Mouse (Mus musculus): ENCODE measurements at regions not wholly inside any gene's neighbourhood (a gene's known extent, or its start where the extent isn't known, plus 50 kb on each side); places are given as distances from the start of the nearest gene placed in this dataset.

- TF ChIP-seq CTCF (IDR thresholded peaks at IDR 0.05) = no peak
- Histone ChIP-seq H3K27me3 (ENCODE audit: insufficient read depth, low read length) (no peaks in the 10 kb centered on the region), H3K9me3 (ENCODE audit: low read length) (no peaks in the 10 kb centered on the region), H3K4me2 (ENCODE audit: low read depth, low read length, poor library complexity, severe bottlenecking) (no peak overlapping the region), H3K4me1 (ENCODE audit: insufficient read depth, low read length) (no peaks in the 10 kb centered on the region), H3K9ac (replicated peaks; ENCODE audit: low read length, poor library complexity, severe bottlenecking) (no peak overlapping the region), H3K4me3 (ENCODE audit: low read depth, low read length) (no peak overlapping the region), H3K36me3 (ENCODE audit: insufficient read depth, low read length) (no peaks in the 10 kb centered on the region), H3K27ac (ENCODE audit: low read depth, low read length) (no peak overlapping the region)
- DNase-seq (ENCODE audit: low spot score) (no peak), ATAC-seq (ENCODE audit: low FRiP score) (no peak)
- 81% methylated on average over 5 of the region's 5 CpGs for WGBS
Observed at GRCm38 (mm10) chr7:111150540-111150939, 67.7 kb upstream of the Eif4g2 start.

DNA sequence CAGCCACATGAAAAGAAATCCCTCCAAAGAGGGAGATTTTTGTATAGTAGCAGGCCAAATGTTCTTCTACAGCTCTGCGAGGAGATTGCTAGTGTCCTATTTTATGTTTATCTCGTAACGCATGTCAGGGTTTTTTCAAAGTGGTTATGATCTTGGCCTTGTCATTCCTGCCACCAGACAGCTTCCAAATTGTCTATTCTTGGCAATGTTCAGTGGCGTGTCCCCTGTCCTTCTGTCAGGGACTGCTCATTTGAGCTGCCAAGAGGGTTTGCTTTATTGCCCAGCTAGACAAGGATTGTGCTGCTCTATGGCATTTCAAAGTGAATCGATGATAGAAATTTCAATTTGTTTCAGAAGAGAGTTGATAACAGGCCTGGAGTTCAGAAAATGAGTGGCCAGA is 67.3 kb upstream of the Eif4g2 start:
- no peak overlapping the region for H3K27ac ChIP-seq (ENCODE audit: low read depth, low read length)
- DNase-seq (ENCODE audit: low spot score) (no peak), ATAC-seq (ENCODE audit: low FRiP score) (no peak)
- TF ChIP-seq CTCF (IDR thresholded peaks at IDR 0.05) = no peak
- 79% methylated on average over 5 of the region's 5 CpGs for WGBS
- no peaks in the 10 kb centered on the region for H3K36me3 ChIP-seq (ENCODE audit: insufficient read depth, low read length)
- no peaks in the 10 kb centered on the region for H3K4me1 ChIP-seq (ENCODE audit: insufficient read depth, low read length)
- no peaks in the 10 kb centered on the region for H3K27me3 ChIP-seq (ENCODE audit: insufficient read depth, low read length)
- no peak overlapping the region for H3K9ac ChIP-seq (replicated peaks; ENCODE audit: low read length, poor library complexity, severe bottlenecking)
- no peak overlapping the region for H3K4me3 ChIP-seq (ENCODE audit: low read depth, low read length)
- no peak overlapping the region for H3K4me2 ChIP-seq (ENCODE audit: low read depth, low read length, poor library complexity, severe bottlenecking)
- H3K9me3 ChIP-seq (ENCODE audit: low read length) = no peaks in the 10 kb centered on the region

DNA sequence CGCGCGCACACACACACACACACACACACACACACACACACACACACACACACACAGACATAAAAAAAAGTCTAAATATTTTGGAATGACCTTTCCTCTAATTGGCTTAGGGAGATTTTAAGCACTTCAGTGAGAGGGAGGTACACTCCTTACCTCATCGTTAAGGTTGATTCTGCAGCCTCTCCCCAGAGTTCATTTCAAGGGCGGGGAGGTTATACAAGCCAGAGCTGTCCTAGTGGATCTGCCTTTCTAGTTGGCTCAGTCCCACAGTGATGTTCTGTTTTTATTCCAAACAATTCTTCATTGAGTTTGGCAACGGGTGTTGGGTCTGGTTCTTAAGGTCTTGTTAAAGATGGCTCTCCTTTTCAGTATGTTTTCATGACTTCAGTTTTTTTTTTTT is 64.8 kb upstream of the Eif4g2 start:
- H3K27me3 ChIP-seq (ENCODE audit: insufficient read depth, low read length) = no peaks in the 10 kb centered on the region
- TF ChIP-seq CTCF (IDR thresholded peaks at IDR 0.05) = no peak
- DNase-seq (ENCODE audit: low spot score) (no peak), ATAC-seq (ENCODE audit: low FRiP score) (no peak)
- no peak overlapping the region for H3K4me2 ChIP-seq (ENCODE audit: low read depth, low read length, poor library complexity, severe bottlenecking)
- H3K9me3 ChIP-seq (ENCODE audit: low read length) = no peaks in the 10 kb centered on the region
- no peak overlapping the region for H3K9ac ChIP-seq (replicated peaks; ENCODE audit: low read length, poor library complexity, severe bottlenecking)
- H3K4me1 ChIP-seq (ENCODE audit: insufficient read depth, low read length) = no peaks in the 10 kb centered on the region
- H3K4me3 ChIP-seq (ENCODE audit: low read depth, low read length) = no peak overlapping the region
- no peaks in the 10 kb centered on the region for H3K36me3 ChIP-seq (ENCODE audit: insufficient read depth, low read length)
- no peak overlapping the region for H3K27ac ChIP-seq (ENCODE audit: low read depth, low read length)
- 87% methylated on average over 6 of the region's 6 CpGs for WGBS

DNA sequence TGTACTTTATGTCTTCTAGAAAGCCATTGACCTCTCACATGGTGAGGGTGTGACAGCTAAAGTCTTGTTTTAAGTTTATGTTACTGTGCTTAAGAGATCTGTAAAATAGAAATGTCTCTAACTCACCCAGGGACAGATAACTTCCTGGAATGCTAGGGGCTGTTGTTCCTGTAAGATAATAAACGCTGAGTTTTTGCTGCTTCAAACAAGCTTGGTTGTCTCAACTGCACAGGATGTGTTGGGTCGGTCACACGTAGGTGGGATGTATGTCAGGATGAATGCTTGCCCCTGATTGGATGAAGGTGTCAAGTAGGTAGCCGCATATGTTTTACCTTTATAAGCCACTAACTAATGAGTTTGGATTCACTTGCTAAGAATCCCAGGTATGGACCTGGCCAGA is 63.8 kb upstream of the Eif4g2 start:
- ATAC-seq (ENCODE audit: low FRiP score) (no peak), DNase-seq (ENCODE audit: low spot score) (no peak)
- no peak overlapping the region for H3K9ac ChIP-seq (replicated peaks; ENCODE audit: low read length, poor library complexity, severe bottlenecking)
- no peaks in the 10 kb centered on the region for H3K4me1 ChIP-seq (ENCODE audit: insufficient read depth, low read length)
- no peaks in the 10 kb centered on the region for H3K27me3 ChIP-seq (ENCODE audit: insufficient read depth, low read length)
- no peak overlapping the region for H3K4me2 ChIP-seq (ENCODE audit: low read depth, low read length, poor library complexity, severe bottlenecking)
- no peaks in the 10 kb centered on the region for H3K9me3 ChIP-seq (ENCODE audit: low read length)
- H3K27ac ChIP-seq (ENCODE audit: low read depth, low read length) = no peak overlapping the region
- H3K36me3 ChIP-seq (ENCODE audit: insufficient read depth, low read length) = no peaks in the 10 kb centered on the region
- no peak for TF ChIP-seq CTCF (IDR thresholded peaks at IDR 0.05)
- WGBS = 93% methylated on average over 4 of the region's 4 CpGs
- H3K4me3 ChIP-seq (ENCODE audit: low read depth, low read length) = no peak overlapping the region

DNA sequence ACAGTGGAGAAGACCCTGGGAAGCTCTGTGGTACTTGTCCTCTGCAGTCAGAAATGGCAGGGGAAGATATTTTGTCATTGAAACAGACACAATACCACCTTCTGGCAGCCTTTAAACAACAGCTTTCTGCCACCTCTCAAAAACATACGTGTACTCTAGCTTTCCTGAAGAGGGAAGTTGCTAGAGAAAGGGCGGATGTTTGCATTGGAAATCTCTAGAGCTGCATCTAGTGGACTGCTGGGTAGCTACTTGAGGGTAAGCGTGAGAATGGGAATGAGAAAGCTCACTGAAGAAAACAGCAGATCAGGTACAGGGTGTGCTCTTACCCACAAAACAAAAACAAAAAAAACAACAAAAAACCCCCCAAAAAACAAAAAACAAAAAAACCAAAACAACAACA is 61.4 kb upstream of the Eif4g2 start:
- ATAC-seq (ENCODE audit: low FRiP score) (no peak), DNase-seq (ENCODE audit: low spot score) (no peak)
- H3K4me1 ChIP-seq (ENCODE audit: insufficient read depth, low read length) = no peaks in the 10 kb centered on the region
- no peak overlapping the region for H3K27ac ChIP-seq (ENCODE audit: low read depth, low read length)
- WGBS = 69% methylated on average over 3 of the region's 3 CpGs
- H3K4me2 ChIP-seq (ENCODE audit: low read depth, low read length, poor library complexity, severe bottlenecking) = no peak overlapping the region
- no peaks in the 10 kb centered on the region for H3K36me3 ChIP-seq (ENCODE audit: insufficient read depth, low read length)
- no peak overlapping the region for H3K4me3 ChIP-seq (ENCODE audit: low read depth, low read length)
- H3K9ac ChIP-seq (replicated peaks; ENCODE audit: low read length, poor library complexity, severe bottlenecking) = no peak overlapping the region
- H3K9me3 ChIP-seq (ENCODE audit: low read length) = no peaks in the 10 kb centered on the region
- no peak for TF ChIP-seq CTCF (IDR thresholded peaks at IDR 0.05)
- H3K27me3 ChIP-seq (ENCODE audit: insufficient read depth, low read length) = no peaks in the 10 kb centered on the region

DNA sequence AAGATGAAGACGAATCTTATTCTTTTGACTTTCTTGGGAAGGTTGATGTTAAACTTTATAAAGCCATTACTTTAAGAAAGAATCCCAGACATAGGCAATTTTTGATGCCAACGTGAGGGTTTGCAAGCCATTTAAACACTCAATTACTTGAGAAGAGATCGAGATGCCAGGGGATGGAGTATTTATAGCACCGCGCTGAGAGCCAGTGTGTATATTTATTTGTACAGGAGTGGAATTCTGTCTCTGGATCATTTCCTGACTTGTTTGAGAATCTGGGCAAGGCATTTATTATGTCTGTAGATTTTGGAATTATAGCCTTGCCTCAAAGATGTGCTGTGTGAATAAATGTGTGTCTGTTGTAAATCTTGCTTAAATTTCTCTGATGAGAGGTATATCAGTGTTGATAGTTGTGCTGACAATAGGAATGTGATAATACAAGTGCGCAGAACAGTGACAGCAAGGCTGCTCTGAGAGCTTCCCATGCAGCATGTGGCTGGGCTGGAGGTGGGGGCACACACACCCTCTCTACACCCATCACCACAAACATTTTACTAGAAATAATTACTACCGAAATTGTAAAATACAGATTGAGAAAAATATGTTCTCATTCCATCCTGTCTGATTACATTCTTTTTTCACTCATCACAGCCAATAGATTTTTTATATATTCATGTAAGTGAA is 58.6 kb upstream of the Eif4g2 start:
- WGBS = 76% methylated on average over 7 of the region's 7 CpGs
- Histone ChIP-seq H3K36me3 (ENCODE audit: insufficient read depth, low read length) (no peaks in the 10 kb centered on the region), H3K9ac (replicated peaks; ENCODE audit: low read length, poor library complexity, severe bottlenecking) (no peak overlapping the region), H3K4me1 (ENCODE audit: insufficient read depth, low read length) (no peaks in the 10 kb centered on the region), H3K27ac (ENCODE audit: low read depth, low read length) (no peak overlapping the region), H3K4me2 (ENCODE audit: low read depth, low read length, poor library complexity, severe bottlenecking) (no peak overlapping the region), H3K9me3 (ENCODE audit: low read length) (no peaks in the 10 kb centered on the region), H3K27me3 (ENCODE audit: insufficient read depth, low read length) (no peaks in the 10 kb centered on the region), H3K4me3 (ENCODE audit: low read depth, low read length) (no peak overlapping the region)
- ATAC-seq (ENCODE audit: low FRiP score) = no peak
- DNase-seq (ENCODE audit: low spot score) = no peak
- TF ChIP-seq CTCF (IDR thresholded peaks at IDR 0.05) = no peak
